ENCODE assay signal across 15 mouse cellular contexts in genomic region chr3:29875768-29876167, GRCm38 (mm10).
DNase-seq lines count a peak whose midpoint lies in the region; ATAC-seq and TF ChIP-seq lines count a peak whose summit lies in the region.
"Had no signal": no experiment of that assay in that cellular context is flagged by ENCODE, and none has a peak within 500 bp of the region (broad histone marks: within the 10 kb centered on the region; RNA-seq: fewer than 3 reads in every experiment).

No protein-coding gene starts in this region.

- 0 out of 2 replicates have a peak, but pooled peaks have one; percentile 29 for ATAC-seq in forebrain, embryonic 15.5 days (replicated peaks)
- peak; percentile 60; the same call in 1 of the 2 replicates for ATAC-seq in forebrain, postnatal 0 days
- ATAC-seq in forebrain, embryonic 13.5 days: no peak
- ATAC-seq: forebrain, embryonic 14.5 days had no signal

- TF ChIP-seq CTCF in forebrain, postnatal 0 days (IDR thresholded peaks at IDR 0.05; ENCODE audit: low read depth): no peak

- H3K27ac ChIP-seq in forebrain, embryonic 15.5 days (replicated peaks): 0 out of 2 replicates have a peak overlapping the region, but pooled peaks have one; percentile 19
- no peak overlapping the region for H3K27ac ChIP-seq in forebrain, embryonic 10.5 days
- no peak overlapping the region for H3K27ac ChIP-seq in forebrain, postnatal 0 days (ENCODE audit: low read depth, low read length)
- no peak overlapping the region for H3K27ac ChIP-seq in forebrain, embryonic 13.5 days
- H3K27ac ChIP-seq: embryonic facial prominence, embryonic 13.5 days had no signal

- DNase-seq in forebrain, embryonic 10.5 days (ENCODE audit: extremely low spot score, low spot score): no peak
- no peak for DNase-seq in forebrain, postnatal 0 days
- DNase-seq in natural killer cell, adult 2 months (ENCODE audit: low spot score in 2 of 2): no peak
- DNase-seq: adrenal gland, adult 2 months; adrenal gland, postnatal 10 days; adrenal gland, postnatal 25 days; cerebellum, adult 11-12 months; cerebellum, adult 2 months; cerebellum, adult 9-10 months; cerebellum, postnatal 10 days; cerebellum, postnatal 25 days had no signal

- 56% methylated on average over 5 of the region's 5 CpGs for WGBS in forebrain, embryonic 15.5 days
- WGBS in forebrain, embryonic 10.5 days: 75% methylated on average over 5 of the region's 5 CpGs
- WGBS in forebrain, postnatal 0 days: 59% methylated on average over 5 of the region's 5 CpGs
- 61% methylated on average over 5 of the region's 5 CpGs for WGBS in forebrain, embryonic 13.5 days

- no peak overlapping the region for H3K4me2 ChIP-seq in forebrain, embryonic 15.5 days (replicated peaks)
- no peak overlapping the region for H3K4me2 ChIP-seq in forebrain, postnatal 0 days (ENCODE audit: low read depth)
- no peak overlapping the region for H3K4me2 ChIP-seq in forebrain, embryonic 13.5 days
- H3K4me2 ChIP-seq: embryonic facial prominence, embryonic 13.5 days had no signal

- no peaks in the 10 kb centered on the region for H3K4me1 ChIP-seq in forebrain, embryonic 15.5 days
- H3K4me1 ChIP-seq in forebrain, embryonic 10.5 days: peaks cover 5% of the 10 kb centered on the region; the same call in 1 of the 2 replicates
- no peaks in the 10 kb centered on the region for H3K4me1 ChIP-seq in forebrain, postnatal 0 days (ENCODE audit: insufficient read depth)
- H3K4me1 ChIP-seq in forebrain, embryonic 13.5 days: no peaks in the 10 kb centered on the region
- H3K4me1 ChIP-seq: embryonic facial prominence, embryonic 13.5 days had no signal

- no peaks in the 10 kb centered on the region for H3K9me3 ChIP-seq in forebrain, embryonic 15.5 days
- no peaks in the 10 kb centered on the region for H3K9me3 ChIP-seq in forebrain, embryonic 10.5 days
- H3K9me3 ChIP-seq in forebrain, postnatal 0 days (ENCODE audit: low read length): no peaks in the 10 kb centered on the region
- H3K9me3 ChIP-seq in forebrain, embryonic 13.5 days (replicated peaks): no peaks in the 10 kb centered on the region
- H3K9me3 ChIP-seq: embryonic facial prominence, embryonic 13.5 days had no signal

- H3K4me3 ChIP-seq in forebrain, embryonic 15.5 days: no peak overlapping the region
- H3K4me3 ChIP-seq in forebrain, embryonic 10.5 days: no peak overlapping the region
- H3K4me3 ChIP-seq in forebrain, postnatal 0 days (ENCODE audit: low read depth, low read length): no peak overlapping the region
- H3K4me3 ChIP-seq in forebrain, embryonic 13.5 days: no peak overlapping the region
- H3K4me3 ChIP-seq: embryonic facial prominence, embryonic 13.5 days had no signal

- H3K27me3 ChIP-seq in forebrain, embryonic 15.5 days: no peaks in the 10 kb centered on the region
- no peaks in the 10 kb centered on the region for H3K27me3 ChIP-seq in forebrain, embryonic 10.5 days (ENCODE audit: poor library complexity, severe bottlenecking)
- no peaks in the 10 kb centered on the region for H3K27me3 ChIP-seq in forebrain, postnatal 0 days (ENCODE audit: insufficient read depth, low read length)
- no peaks in the 10 kb centered on the region for H3K27me3 ChIP-seq in forebrain, embryonic 13.5 days
- H3K27me3 ChIP-seq: embryonic facial prominence, embryonic 13.5 days had no signal

- no peaks in the 10 kb centered on the region for H3K36me3 ChIP-seq in forebrain, embryonic 15.5 days
- no peaks in the 10 kb centered on the region for H3K36me3 ChIP-seq in forebrain, embryonic 10.5 days (replicated peaks)
- H3K36me3 ChIP-seq in forebrain, postnatal 0 days (ENCODE audit: insufficient read depth): no peaks in the 10 kb centered on the region
- H3K36me3 ChIP-seq in forebrain, embryonic 13.5 days (ENCODE audit: poor library complexity, severe bottlenecking): no peaks in the 10 kb centered on the region
- H3K36me3 ChIP-seq: embryonic facial prominence, embryonic 13.5 days had no signal

- no peak overlapping the region for H3K9ac ChIP-seq in forebrain, embryonic 15.5 days (replicated peaks)
- no peak overlapping the region for H3K9ac ChIP-seq in forebrain, postnatal 0 days
- H3K9ac ChIP-seq in forebrain, embryonic 13.5 days: no peak overlapping the region
- H3K9ac ChIP-seq: embryonic facial prominence, embryonic 13.5 days had no signal
